Mouse (Mus musculus) small intestine, adult 2 months (tissue): ENCODE data around the gene Rpl9.

Experiments
- CTCF ChIP-seq: fragments of 200-500 bp; IDR thresholded peaks from 2 replicates; pipeline ENCODE4 v1.5.1; 2012; ENCODE audit warnings: low read depth, mild to moderate bottlenecking, control low read depth, inconsistent platforms, low read length, moderate library complexity, mixed read lengths; ENCODE audit not compliant: insufficient replicate concordance, insufficient read length; ENCODE audit errors: extremely low read depth
- POLR2A ChIP-seq: fragments of 200-500 bp; IDR thresholded peaks from 2 replicates; pipeline ENCODE4 v1.6.1; 2012; ENCODE audit warnings: low read depth, mild to moderate bottlenecking, control low read depth, inconsistent platforms, low read length, moderate library complexity

DNA sequence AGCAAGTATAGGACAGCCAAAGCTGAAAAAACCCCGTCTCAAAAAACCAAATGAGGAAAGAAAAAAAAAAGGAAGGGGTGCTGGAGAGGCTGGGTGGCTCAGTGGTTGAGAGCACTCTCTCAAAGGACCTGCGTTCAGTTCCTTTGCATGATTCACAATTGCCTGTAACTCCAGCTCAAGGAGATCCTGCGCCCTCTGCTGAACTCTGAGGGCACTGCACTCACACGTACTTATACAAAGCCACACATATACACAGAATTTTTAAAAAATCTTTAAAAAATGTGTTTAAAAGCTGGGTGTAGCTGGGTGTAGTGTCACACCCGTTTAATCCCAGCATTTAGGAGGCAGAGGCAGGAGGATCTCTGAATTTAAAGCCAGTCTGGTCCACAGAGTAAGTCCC is 36.3 kb downstream of the Rpl9 start:
- TF ChIP-seq POLR2A, result no peak
- no peak for TF ChIP-seq CTCF
